Mouse (Mus musculus): ENCODE results near the gene Hivep3. TPM values are rescaled to one million over a fixed set of nuclear protein-coding genes. Genes with fewer than 3 reads are reported as not detected.
A peak's percentile ranks its signal among the peaks of the same experiment; 100 is the strongest.

Hivep3 gene
- total and polyA plus RNA-seq, 2 experiments = 0.95 to 1.5 TPM

DNA sequence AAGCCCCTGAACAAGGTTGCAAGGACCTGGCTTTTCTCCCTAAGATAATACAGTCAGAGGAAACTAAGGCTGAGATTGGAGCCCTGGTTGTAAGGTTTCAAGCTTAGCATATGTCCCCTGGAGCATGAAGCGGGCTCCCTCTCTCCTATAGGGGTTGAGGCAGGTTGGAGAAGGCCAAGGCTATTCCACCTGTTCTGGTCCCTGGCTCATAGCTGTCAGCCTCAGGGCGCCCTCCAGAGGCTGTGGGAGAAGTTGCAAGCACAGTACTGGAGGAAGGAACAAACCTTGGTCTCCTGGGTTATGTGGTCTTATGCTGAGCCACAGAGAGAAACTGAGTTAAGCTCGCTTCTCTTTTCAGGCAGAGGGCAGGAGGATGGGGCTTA lies 415.5 kb downstream of the Hivep3 start:
- H3K36me3 ChIP-seq (ENCODE audit: control insufficient read depth, insufficient read depth, low read length) = no peaks in the 10 kb centered on the region
- DNase-seq (ENCODE audit: extremely low read depth, low read depth, low spot score) = no peak
- TF ChIP-seq CTCF (IDR thresholded peaks at IDR 0.05; ENCODE audit: low read depth, low read length) (peak; percentile 71), POLR2A (IDR thresholded peaks at IDR 0.05; ENCODE audit: extremely low read depth, insufficient read depth, low read length) (no peak)
- no peak overlapping the region for H3K27ac ChIP-seq (replicated peaks; ENCODE audit: insufficient read depth, low read depth, low read length)
- no peaks in the 10 kb centered on the region for H3K4me1 ChIP-seq (ENCODE audit: control insufficient read depth, insufficient read depth, low read length)
- H3K4me3 ChIP-seq (ENCODE audit: insufficient read depth, low read depth, low read length) = no peak overlapping the region
- WGBS = 45% methylated on average over 3 of the region's 3 CpGs
- H3K27me3 ChIP-seq (ENCODE audit: control insufficient read depth, insufficient read depth, low read length) = 0 out of 2 replicates have a peak, but pooled peaks cover 4% of the 10 kb centered on the region
- no peak overlapping the region for H3K9ac ChIP-seq (ENCODE audit: low read depth, low read length)
- H3K79me2 ChIP-seq (ENCODE audit: control insufficient read depth, insufficient read depth, low read length) = no peaks in the 10 kb centered on the region

GRCm38 (mm10) chr4:120150345-120150920 lies 416.8 kb downstream of the Hivep3 start:
- whole genome bisulfite sequencing = 66% methylated on average over 6 of the region's 6 CpGs
- Histone ChIP-seq H3K4me3 (ENCODE audit: insufficient read depth, low read depth, low read length) (no peak overlapping the region), H3K9ac (ENCODE audit: low read depth, low read length) (no peak overlapping the region), H3K36me3 (ENCODE audit: control insufficient read depth, insufficient read depth, low read length) (no peaks in the 10 kb centered on the region), H3K27me3 (ENCODE audit: control insufficient read depth, insufficient read depth, low read length) (0 out of 2 replicates have a peak, but pooled peaks cover 4% of the 10 kb centered on the region), H3K79me2 (ENCODE audit: control insufficient read depth, insufficient read depth, low read length) (no peaks in the 10 kb centered on the region), H3K4me1 (ENCODE audit: control insufficient read depth, insufficient read depth, low read length) (no peaks in the 10 kb centered on the region), H3K27ac (replicated peaks; ENCODE audit: insufficient read depth, low read depth, low read length) (no peak overlapping the region)
- no peak for DNase-seq (ENCODE audit: extremely low read depth, low read depth, low spot score)
- no peak for TF ChIP-seq POLR2A (IDR thresholded peaks at IDR 0.05; ENCODE audit: extremely low read depth, insufficient read depth, low read length)
- TF ChIP-seq CTCF (IDR thresholded peaks at IDR 0.05; ENCODE audit: low read depth, low read length) = no peak

GRCm38 (mm10) chr4:120151906-120152305 lies 418.3 kb downstream of the Hivep3 start:
- H3K79me2 ChIP-seq (ENCODE audit: control insufficient read depth, insufficient read depth, low read length) = no peaks in the 10 kb centered on the region
- TF ChIP-seq CTCF (IDR thresholded peaks at IDR 0.05; ENCODE audit: low read depth, low read length) (no peak), POLR2A (IDR thresholded peaks at IDR 0.05; ENCODE audit: extremely low read depth, insufficient read depth, low read length) (no peak)
- H3K27ac ChIP-seq (replicated peaks; ENCODE audit: insufficient read depth, low read depth, low read length) = no peak overlapping the region
- no peak overlapping the region for H3K9ac ChIP-seq (ENCODE audit: low read depth, low read length)
- H3K27me3 ChIP-seq (ENCODE audit: control insufficient read depth, insufficient read depth, low read length) = 0 out of 2 replicates have a peak, but pooled peaks cover 4% of the 10 kb centered on the region
- WGBS = 86% methylated on average over 6 of the region's 6 CpGs
- H3K36me3 ChIP-seq (ENCODE audit: control insufficient read depth, insufficient read depth, low read length) = no peaks in the 10 kb centered on the region
- H3K4me3 ChIP-seq (ENCODE audit: insufficient read depth, low read depth, low read length) = no peak overlapping the region
- no peaks in the 10 kb centered on the region for H3K4me1 ChIP-seq (ENCODE audit: control insufficient read depth, insufficient read depth, low read length)
- no peak for DNase-seq (ENCODE audit: extremely low read depth, low read depth, low spot score)

DNA sequence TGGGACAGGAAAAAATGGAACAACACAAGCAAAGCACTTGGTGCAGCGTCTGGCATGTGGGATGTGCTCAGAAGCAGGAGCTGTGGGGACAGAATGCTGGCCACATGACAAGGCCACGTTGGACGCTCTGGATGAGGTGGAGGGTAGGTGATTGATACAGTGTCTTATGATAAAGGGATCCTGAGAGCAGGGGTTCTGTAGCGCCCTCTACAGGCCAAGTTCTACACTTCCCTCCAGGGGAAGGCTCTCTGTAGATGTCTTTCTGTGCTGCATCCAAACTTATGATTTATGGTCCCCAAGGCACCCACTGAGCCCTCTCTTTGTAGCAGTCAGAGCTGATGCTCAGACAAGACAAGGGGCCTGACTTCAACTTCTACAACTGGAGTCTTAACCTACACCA lies 419.1 kb downstream of the Hivep3 start:
- Histone ChIP-seq H3K79me2 (ENCODE audit: control insufficient read depth, insufficient read depth, low read length) (no peaks in the 10 kb centered on the region), H3K27me3 (ENCODE audit: control insufficient read depth, insufficient read depth, low read length) (0 out of 2 replicates have a peak, but pooled peaks cover 4% of the 10 kb centered on the region), H3K4me1 (ENCODE audit: control insufficient read depth, insufficient read depth, low read length) (no peaks in the 10 kb centered on the region), H3K27ac (replicated peaks; ENCODE audit: insufficient read depth, low read depth, low read length) (no peak overlapping the region), H3K36me3 (ENCODE audit: control insufficient read depth, insufficient read depth, low read length) (no peaks in the 10 kb centered on the region), H3K9ac (ENCODE audit: low read depth, low read length) (no peak overlapping the region), H3K4me3 (ENCODE audit: insufficient read depth, low read depth, low read length) (no peak overlapping the region)
- no peak for DNase-seq (ENCODE audit: extremely low read depth, low read depth, low spot score)
- TF ChIP-seq CTCF (IDR thresholded peaks at IDR 0.05; ENCODE audit: low read depth, low read length) = 0 out of 2 replicates have a peak, but pooled peaks have one; percentile 22
- TF ChIP-seq POLR2A (IDR thresholded peaks at IDR 0.05; ENCODE audit: extremely low read depth, insufficient read depth, low read length) = no peak
- WGBS = 60% methylated on average over 4 of the region's 4 CpGs

- Histone ChIP-seq H3K27ac (replicated peaks; ENCODE audit: insufficient read depth, low read depth, low read length) (no peak overlapping the region), H3K9ac (ENCODE audit: low read depth, low read length) (no peak overlapping the region), H3K27me3 (ENCODE audit: control insufficient read depth, insufficient read depth, low read length) (0 out of 2 replicates have a peak, but pooled peaks cover 1% of the 10 kb centered on the region), H3K36me3 (ENCODE audit: control insufficient read depth, insufficient read depth, low read length) (no peaks in the 10 kb centered on the region), H3K4me3 (ENCODE audit: insufficient read depth, low read depth, low read length) (no peak overlapping the region), H3K79me2 (ENCODE audit: control insufficient read depth, insufficient read depth, low read length) (no peaks in the 10 kb centered on the region), H3K4me1 (ENCODE audit: control insufficient read depth, insufficient read depth, low read length) (no peaks in the 10 kb centered on the region)
- WGBS = 59% methylated on average over 3 of the region's 3 CpGs
- TF ChIP-seq CTCF (IDR thresholded peaks at IDR 0.05; ENCODE audit: low read depth, low read length) (no peak), POLR2A (IDR thresholded peaks at IDR 0.05; ENCODE audit: extremely low read depth, insufficient read depth, low read length) (no peak)
- DNase-seq (ENCODE audit: extremely low read depth, low read depth, low spot score) = no peak
These were observed 420.2 kb downstream of the Hivep3 start for GRCm38 (mm10) chr4:120153736-120154135.

GRCm38 (mm10) chr4:120158714-120159310 lies 425.2 kb downstream of the Hivep3 start:
- Histone ChIP-seq H3K27ac (replicated peaks; ENCODE audit: insufficient read depth, low read depth, low read length) (no peak overlapping the region), H3K79me2 (ENCODE audit: control insufficient read depth, insufficient read depth, low read length) (no peaks in the 10 kb centered on the region), H3K36me3 (ENCODE audit: control insufficient read depth, insufficient read depth, low read length) (no peaks in the 10 kb centered on the region), H3K4me3 (ENCODE audit: insufficient read depth, low read depth, low read length) (no peak overlapping the region), H3K27me3 (ENCODE audit: control insufficient read depth, insufficient read depth, low read length) (no peaks in the 10 kb centered on the region), H3K9ac (ENCODE audit: low read depth, low read length) (no peak overlapping the region), H3K4me1 (ENCODE audit: control insufficient read depth, insufficient read depth, low read length) (no peaks in the 10 kb centered on the region)
- WGBS = 69% methylated on average over 5 of the region's 5 CpGs
- DNase-seq (ENCODE audit: extremely low read depth, low read depth, low spot score) = no peak
- TF ChIP-seq POLR2A (IDR thresholded peaks at IDR 0.05; ENCODE audit: extremely low read depth, insufficient read depth, low read length) (no peak), CTCF (IDR thresholded peaks at IDR 0.05; ENCODE audit: low read depth, low read length) (no peak)
